Mouse (Mus musculus) testis, adult 2 months (tissue): Measurements from ENCODE around the gene Taf10.

Experiments
- CTCF ChIP-seq: fragments of 200-500 bp; IDR thresholded peaks from 2 replicates; pipeline ENCODE4 v1.5.1; 2012; ENCODE audit warnings: low read depth, mild to moderate bottlenecking, inconsistent platforms, low read length, moderate library complexity; ENCODE audit not compliant: control insufficient read depth, insufficient read depth, insufficient replicate concordance
- POLR2A ChIP-seq: fragments of 200-500 bp; IDR thresholded peaks from 2 replicates; pipeline ENCODE4 v1.6.1; 2012; ENCODE audit warnings: low read depth, mild to moderate bottlenecking, inconsistent platforms, low read length, moderate library complexity; ENCODE audit not compliant: control insufficient read depth

- no peak for TF ChIP-seq CTCF
- TF ChIP-seq POLR2A: no peak
Observed at GRCm38 (mm10) chr7:105726144-105726979, 17.8 kb downstream of the Taf10 start.
